Mouse (Mus musculus): ENCODE results near the gene Usp4.

DNA sequence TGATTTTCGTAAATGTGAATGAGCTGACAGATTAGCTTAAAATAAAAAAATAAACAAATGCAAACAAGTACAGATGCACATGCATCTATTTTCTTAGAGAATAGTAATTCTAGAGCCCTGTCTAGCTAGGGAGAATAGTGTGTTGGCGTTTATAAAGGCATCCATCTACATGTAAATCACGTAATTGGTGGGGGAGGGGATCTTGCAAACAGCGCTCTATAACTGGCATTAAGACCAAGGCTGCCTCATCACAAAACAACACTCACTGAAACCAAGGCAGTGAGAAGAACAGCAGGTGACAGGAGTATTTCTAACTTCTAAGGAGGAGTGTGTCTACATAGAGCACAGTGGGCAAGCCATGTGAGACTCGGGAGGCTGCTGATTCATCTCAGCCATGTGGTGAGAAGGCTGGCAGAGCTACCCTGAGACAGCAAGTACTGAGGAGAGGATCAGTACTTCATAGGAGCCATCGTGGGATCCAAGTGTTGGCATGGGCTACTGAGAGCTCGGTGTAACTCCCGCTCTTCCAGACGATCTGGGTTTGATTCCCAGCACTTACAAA is 63.8 kb downstream of the Usp4 start:
- TF ChIP-seq CTCF (IDR thresholded peaks at IDR 0.05; ENCODE audit: borderline replicate concordance, insufficient read depth, low read depth, low read length) (no peak), POLR2A (IDR thresholded peaks at IDR 0.05; ENCODE audit: borderline replicate concordance, insufficient read depth, low read length) (no peak)
